Mouse (Mus musculus) kidney, adult 9 months (tissue): ENCODE measurements around the gene Slx4ip.

Experiments
- DNase-seq: peaks from one replicate; pipeline ENCODE4 v3.0.0; 2022

The Slx4ip gene

DNA sequence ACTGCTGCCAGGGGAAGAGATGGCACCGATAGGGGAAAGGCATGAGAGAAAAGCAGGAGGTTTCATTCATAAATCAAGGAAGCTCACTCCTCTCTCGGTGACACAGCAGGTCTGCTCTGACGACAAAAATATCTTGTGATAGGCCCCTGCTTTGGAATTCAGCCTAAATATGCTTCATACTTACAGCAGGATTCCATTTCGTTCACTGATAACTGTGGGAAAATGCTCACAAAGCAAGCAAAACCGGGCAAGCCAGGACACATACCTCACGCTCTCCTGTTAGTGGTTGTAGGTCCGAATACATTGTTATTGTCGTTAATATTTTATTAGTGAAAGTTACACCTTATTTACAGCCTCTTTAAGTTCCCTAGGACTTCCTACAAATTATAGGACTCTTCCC, 216.9 kb downstream of the Slx4ip start:
- DNase-seq: no peak

GRCm38 (mm10) chr2:137109321-137110213, 218.5 kb downstream of the Slx4ip start:
- DNase-seq: peak; percentile 28

GRCm38 (mm10) chr2:137110214-137110898, 219.3 kb downstream of the Slx4ip start:
- peak; percentile 60 for DNase-seq

GRCm38 (mm10) chr2:137113288-137114061, 222.5 kb downstream of the Slx4ip start:
- DNase-seq: no peak

GRCm38 (mm10) chr2:137114248-137115096, 223.5 kb downstream of the Slx4ip start:
- DNase-seq: peak; percentile 77

DNA sequence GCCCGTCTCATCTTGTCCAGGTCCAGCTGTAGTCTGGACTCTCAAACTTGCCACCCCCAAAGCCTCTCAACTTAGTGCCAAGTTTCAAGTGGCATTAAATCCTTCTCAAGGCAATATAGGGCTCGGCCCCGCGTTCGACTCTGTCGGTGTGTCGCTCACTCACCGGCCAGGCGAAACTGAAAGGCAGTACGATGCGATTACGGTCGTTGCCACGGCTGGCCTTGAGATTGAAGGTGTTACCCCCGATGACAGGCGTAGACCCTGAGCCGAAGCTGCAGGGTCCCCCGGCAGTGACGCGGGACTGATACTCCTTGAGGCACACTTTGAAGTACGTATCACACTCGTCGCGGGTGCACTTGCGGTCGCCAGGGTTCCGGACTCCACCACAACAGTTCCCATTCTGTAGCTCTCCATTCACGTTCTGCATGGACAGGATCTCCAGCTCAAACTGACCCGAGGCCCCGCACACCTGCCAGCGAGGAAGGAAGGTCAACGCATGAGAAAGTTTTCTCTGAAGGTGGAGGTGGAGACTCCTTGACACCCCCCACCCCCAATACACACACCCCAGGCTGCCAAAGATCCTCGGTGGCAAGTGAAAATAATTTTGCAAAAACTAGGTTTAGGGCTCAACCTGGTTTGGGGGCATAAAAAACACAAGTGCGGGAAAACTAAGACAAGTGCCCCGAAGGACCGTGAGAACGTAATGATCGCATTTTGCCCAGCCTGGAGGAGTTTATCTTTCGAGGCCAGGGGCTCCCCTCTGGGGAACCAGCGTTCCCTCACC, 224.4 kb downstream of the Slx4ip start:
- no peak for DNase-seq

DNA sequence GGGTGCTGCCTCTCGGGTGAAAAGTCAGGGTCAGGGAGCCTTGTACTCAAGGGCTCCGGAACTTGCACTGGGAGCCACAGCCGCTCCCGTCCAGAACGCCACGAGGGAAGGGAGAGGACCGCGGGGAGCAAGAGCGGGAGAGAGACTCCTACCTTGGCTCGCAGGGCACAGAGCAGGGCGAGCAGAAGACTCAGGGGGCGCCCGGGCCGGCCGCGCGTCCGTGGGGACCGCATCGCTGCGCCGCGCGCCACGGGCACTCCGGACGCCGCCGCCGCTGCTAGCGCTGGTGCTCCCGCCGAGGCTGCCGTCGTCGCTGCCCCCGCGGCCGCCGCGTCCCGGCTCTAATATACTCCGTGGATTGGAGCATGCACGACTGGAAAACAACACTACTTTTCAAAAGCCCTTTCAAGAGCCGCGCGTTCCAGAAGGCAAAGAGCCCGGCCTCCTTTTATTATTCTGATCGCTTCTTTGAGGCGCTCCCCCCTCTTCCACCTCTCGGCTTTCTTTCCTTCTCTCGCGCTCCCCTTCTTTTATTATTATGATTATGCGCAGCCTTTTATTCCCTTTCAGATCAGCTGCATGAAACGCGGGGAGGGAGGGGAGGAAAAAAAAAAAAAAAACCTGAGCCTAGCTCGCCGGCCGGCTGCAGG, 225.1 kb downstream of the Slx4ip start, which contains the start of gene Jag1:
Gene Jag1 (minus strand): TSS at position 620 of the 650 bp plus-strand sequence.
- peak; percentile 29 for DNase-seq

DNA sequence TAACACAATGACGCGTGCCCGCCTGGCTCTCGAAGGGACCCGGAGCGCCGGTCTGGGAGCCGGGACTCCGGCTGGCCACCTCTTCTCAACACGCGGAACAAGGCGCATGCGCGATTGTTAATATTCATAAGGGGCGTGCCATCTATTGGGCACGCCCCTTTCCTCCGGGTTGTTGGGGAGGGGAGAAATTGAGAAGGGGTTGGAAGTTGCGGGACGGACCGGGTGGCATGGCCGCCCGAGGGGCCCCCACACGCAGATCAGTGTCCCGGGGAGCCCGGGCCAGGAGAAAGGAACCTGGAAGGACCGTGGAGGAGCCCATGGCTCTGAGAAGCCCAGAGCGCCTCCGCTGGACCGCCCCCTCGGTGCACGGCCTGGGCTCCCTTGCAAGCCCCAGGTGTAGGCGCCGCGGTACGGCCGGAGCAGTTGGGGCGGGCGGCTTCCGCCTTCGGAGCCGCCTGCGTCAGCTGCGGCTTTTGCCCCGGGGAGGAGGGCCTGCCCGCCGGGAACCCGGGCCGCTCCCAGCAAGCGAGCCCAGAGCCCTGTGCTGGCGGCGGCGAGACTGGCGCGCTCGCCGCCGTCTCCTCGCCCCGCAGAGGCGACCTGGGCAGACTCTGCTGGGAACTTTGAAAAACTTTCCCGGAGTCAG, 225.8 kb downstream of the Slx4ip start:
- DNase-seq: peak; percentile 96

DNA sequence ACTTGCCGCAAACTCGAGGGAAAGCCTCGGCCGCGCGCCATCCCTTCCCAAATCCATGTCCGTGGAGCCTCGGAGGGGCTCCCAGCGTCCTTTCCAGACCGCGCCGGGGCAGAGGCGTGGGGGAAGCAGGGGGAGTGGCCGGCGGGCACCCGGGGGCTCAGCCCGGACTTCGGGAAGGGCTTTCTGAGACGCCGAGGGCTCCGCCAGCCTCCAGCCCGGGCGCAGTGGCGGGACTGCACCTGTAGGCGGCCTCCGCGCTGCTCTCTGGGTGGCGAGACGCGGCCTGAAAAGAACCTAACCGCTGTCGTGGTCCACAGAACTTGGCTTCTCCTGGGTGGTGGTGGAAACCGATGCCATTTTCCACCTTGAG, 226.3 kb downstream of the Slx4ip start:
- peak; percentile 91 for DNase-seq
